Mouse (Mus musculus) spleen, adult 18-20 months (tissue): ENCODE data around the gene Tfe3.
"Not testable (repeated sequence)": the region's sequence is repeated elsewhere in the genome, so short reads cannot be mapped to it uniquely, and the experiment has no call there.

Experiments used
- DNase-seq, 2 experiments: peaks; one replicate each; pipeline ENCODE4 v3.0.0; 2022; ENCODE audit warnings: mixed read lengths in 2 of 2

Gene Tfe3

GRCm38 (mm10) chrX:7762137-7762920 lies at the start of gene Tfe3:
Tfe3 (plus strand) TSS chrX:7762560.
- peak; percentile 77 to 79 for DNase-seq

DNA sequence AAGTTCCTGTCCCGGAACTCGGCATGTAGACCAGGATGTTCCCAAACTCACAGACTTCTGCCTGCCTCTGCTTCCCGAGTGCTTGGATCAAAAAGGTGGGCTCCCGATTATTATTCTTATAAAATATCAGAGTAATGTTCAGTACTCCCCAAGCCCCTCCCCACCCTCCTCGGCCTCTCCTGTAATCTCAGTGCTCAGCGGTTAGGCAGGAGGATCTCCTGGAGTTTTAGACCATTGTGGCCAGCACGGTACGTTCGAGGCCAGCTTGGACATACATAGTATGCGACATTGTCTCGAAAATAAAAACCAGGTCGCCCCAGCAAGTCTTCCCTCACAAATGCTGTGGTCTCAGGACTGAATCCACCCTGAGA lies 48.6 kb upstream of the Tfe3 start:
- not testable (repeated sequence) for DNase-seq

DNA sequence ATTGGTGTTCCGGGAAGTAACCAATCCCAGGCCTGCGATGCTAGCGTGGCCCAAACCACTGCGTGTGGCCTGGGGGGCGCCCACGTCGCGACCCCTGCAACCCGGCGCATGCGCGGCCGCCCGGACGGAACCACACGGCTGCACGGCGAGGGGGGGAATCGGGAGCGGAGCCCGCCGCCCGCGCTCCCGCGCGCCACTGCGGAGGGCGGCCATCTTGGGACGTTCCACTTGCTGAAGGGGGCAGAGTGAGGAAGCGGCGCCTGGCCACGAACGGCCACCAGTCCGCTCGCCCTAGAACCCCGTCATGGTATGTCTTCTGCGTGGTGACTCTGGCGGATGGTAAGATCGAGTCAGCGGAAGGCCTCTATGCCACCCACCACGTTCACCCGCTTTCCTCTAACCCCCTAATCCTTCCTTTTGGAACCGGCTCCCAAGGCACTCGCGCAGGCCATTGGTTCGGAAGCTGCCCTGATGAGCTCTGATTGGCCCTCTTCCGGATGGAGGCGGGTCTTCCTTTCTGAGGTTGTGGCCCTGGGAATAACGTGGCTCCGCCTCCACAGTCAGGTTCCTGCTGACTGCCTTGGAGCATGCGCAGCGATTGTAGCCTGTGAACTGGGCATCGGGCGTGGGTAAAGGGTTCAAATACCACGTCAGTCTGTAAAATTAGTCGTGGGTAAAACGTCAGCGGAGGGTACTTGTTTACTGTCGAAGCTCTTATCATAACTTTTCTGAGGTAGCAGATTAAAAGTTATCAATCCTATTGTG lies 48.0 kb upstream of the Tfe3 start, which contains the start of gene Wdr45:
Wdr45 (plus strand) TSS at position 199 of the 765 bp plus-strand sequence.
- DNase-seq, result peak; percentile 78 to 85

DNA sequence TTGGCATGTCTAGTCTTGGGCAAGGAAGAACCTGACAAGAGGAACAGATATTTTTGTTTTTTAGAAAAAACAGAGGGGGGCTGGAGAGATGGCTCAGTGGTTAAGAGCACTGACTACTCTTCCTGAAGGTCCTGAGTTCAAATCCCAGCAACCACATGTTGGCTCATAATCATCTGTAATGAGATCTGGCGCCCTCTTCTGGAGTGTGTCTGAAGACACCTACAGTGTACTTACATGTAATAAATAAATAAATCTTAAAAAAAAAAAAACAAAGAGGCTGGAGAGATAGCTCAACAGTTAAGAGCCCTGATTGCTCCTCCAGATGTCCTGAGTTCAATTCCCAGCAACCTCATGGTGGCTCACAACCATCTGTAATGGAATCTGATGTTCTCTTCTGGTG lies 46.3 kb upstream of the Tfe3 start:
- not testable (repeated sequence) for DNase-seq

GRCm38 (mm10) chrX:7721514-7722281 lies 40.7 kb upstream of the Tfe3 start, which contains the start of gene Gm45208:
Gm45208 (plus strand) TSS chrX:7722245.
- DNase-seq, result peak; percentile 36 to 62

- DNase-seq, result no peak
These were observed 40.1 kb upstream of the Tfe3 start for GRCm38 (mm10) chrX:7722282-7722611.

- no peak for DNase-seq
These were observed 39.7 kb upstream of the Tfe3 start for GRCm38 (mm10) chrX:7722691-7723090.

GRCm38 (mm10) chrX:7724135-7724534 lies 38.2 kb upstream of the Tfe3 start:
- DNase-seq, result no peak

DNA sequence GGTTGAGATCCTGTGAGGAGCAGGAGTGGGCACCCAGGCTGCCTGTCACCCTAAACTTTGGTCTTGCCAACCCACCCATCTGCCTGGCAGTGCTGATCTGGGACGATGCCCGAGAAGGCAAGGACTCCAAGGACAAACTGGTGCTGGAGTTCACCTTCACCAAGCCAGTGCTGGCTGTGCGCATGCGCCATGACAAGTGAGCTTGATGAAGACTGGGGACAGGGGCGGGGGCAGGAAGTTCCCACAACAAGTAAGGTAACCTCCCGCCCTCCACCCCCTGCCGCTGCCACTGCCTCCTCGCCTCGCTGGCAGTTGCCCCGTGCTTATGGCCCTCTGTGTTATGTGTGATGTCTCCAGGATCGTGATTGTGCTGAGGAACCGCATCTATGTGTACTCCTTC lies 36.5 kb upstream of the Tfe3 start:
- no peak for DNase-seq

DNA sequence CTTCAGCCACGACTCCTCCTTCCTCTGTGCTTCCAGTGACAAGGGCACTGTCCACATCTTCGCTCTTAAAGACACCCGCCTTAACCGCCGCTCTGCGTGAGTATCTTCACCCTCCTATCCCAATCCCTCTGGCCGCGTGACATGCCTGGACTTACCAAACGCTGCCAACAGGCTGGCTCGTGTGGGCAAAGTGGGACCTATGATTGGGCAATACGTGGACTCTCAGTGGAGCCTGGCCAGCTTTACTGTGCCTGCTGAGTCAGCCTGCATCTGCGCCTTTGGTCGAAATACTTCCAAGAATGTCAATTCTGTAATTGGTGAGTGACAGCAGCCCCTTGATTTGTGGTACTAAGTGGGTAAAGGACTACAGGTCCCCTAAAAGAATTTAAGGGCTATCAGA lies 35.2 kb upstream of the Tfe3 start:
- no peak for DNase-seq

DNA sequence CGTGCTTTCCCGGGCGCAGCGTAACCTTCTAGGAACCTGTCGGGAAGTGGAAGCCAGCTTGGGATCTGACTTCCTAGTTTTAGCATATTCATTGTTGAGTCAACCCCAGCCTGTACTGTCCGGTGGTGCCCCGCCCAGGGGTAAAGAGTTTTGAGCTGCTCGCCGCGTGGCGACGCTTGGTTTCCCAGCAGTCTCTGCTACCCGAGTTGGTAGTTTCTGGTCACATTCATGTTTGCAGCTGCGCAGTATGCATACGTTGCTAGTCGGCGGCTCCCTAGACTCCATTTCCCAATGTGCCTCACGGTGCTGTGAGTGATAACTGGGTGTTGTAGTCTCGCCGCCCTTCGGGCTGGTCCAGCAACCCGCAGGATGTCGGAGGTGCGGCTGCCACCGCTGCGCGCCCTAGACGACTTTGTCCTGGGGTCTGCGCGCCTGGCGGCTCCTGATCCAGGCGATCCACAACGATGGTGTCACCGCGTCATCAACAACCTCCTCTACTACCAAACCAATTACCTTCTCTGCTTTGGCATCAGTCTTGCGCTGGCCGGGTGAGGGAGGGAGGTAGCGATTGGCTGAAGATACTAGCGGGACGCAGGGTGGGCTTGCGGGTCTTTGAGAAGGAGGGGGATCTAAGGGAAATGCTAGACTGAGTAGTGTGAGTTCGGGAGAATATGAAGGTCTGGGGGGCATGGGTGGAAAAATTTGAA lies 34.0 kb upstream of the Tfe3 start, which contains the start of gene Praf2:
Praf2 (plus strand) TSS at position 225 of the 707 bp plus-strand sequence.
- DNase-seq, result peak; percentile 55 to 63

DNA sequence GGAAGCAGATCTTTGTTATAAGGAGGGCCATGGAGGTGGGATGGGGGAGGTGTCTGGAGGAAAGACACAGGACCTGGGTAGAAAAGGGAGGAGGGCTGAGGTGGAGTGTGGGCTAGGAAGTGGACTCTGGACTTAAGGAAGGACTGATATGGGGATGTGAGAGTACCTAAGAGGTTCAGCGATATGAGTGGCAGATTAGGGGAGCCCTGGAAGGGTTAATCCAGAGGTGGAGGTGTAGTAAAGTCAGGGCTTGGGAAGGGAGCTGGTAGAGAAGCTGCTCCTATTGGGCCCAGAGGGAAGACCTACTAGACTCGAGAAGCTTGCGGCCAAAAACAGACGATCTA lies 33.5 kb upstream of the Tfe3 start:
- no peak for DNase-seq

DNA sequence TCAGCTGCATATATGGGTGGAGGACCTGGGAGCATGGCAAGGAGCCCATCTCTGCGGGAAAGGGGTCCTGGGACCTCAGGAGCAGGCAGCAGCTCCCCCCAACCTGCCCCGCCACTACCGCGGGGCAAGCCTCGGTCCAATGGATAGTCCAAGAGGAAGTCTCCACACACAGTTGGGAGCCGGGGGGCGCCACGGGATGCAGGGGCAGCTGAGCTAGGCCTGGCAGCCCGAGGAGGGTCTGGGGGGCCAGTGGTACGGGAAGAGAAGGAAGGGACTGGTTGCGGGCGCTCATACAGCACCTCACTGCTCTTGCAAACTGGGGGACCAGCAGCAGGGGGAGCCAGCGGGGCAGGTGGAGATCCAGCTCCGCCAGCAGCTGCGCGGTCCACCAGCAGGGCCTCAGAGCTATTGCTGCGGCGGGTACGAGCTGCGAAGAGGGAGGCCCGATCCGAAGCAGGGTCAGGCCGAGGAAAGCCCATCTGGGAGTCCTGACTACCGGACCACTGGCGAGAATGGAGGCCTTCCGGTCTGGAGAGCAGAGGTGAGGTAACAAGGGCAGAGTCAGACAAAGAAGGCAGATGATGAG lies 28.7 kb upstream of the Tfe3 start:
- DNase-seq, result peak; percentile 56 to 80

GRCm38 (mm10) chrX:7739336-7740081 lies 22.9 kb upstream of the Tfe3 start:
- no peak for DNase-seq

DNA sequence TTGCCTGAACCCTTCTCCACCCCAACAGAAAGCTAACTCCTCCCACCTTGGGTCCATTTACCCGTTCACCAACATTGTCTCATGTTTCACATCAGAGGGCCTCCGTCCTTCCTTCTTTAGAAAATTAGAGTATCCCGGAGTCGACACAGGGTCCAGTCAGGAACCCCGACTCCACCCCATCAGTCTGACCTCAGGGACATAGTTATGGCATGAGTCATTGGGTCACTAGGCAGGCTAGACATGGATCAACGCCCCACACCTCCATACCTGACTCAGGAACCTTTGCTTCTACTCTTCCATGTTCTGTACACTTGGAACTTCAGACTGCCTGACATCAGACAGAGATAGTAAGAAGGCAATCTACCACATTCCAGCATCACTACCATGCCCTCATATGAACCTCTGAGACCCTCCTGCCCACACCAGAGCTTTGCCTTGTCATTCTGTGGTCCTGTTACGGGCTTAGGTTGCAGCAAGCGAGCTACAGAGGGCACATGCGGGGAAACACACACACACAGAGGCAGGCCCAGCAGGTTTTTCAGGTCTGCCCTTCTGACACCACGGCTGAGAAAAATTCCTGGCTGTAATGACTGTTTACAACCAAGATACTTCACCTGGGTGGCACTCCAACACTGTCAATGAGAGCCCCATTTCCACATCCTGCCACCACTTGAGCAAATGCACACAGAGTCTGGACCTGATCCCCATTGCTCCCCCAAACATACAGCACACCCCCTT lies 22.1 kb upstream of the Tfe3 start:
- DNase-seq, result no peak

DNA sequence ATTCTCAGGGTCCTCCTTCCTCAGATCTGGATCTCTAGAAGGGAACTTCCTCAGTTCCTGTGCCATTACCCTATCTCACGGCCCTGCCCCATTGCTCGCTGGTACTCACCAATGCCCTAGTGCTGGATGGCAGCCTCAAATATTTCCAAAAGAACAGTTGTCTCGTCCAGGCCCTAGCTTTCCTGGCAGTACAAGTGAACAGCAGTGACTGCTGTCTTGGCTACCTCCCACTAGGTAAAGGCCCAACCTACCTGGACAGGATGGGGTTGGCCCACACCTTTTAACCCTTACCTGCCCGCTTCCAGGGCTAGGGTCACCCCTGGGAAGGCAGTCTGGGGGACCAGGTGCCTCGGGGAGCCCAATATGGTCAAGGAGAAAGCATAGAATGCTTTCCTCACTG lies 21.3 kb upstream of the Tfe3 start:
- no peak for DNase-seq

- no peak for DNase-seq
These were observed 18.9 kb upstream of the Tfe3 start for GRCm38 (mm10) chrX:7743470-7743869.

DNA sequence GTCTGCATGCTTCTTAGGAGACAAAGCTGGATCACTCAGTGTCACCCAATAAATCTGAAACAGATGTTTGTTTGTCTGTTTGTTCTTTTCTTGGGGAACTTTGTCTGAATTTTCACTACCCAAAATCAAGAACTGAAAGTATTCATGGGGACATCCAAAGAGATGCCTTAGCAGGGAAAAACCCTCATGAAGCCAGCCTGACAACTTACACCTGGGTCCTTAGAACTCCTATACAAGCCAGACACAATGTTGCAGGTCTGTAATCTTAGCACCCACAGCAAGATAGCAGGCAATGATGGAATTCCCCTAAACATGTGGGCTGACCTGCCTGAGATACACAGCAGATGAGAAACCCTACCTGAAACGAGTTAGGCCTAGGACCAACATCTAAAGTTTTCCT lies 17.4 kb upstream of the Tfe3 start:
- DNase-seq, result no peak

DNA sequence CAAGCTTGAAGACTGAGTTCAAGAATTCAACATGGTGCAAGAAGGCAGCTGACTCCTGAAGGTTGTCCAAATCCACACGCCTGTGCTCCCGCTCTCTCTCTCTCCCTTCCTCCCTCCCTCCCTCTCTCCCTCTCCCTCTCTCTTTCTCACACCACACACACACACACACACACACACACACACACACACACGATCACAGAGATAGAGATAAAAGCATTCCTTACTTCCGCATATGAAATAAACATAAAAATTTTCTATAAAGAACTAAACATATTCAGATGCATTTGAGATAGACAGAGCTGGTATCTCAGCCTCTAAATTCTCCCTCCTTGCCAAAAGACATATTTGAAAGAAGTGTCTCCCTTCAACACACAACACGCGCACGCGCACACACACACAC lies 16.9 kb upstream of the Tfe3 start:
- DNase-seq, result no peak

- peak in 1 of 2 experiments; percentile 18 for DNase-seq
These were observed 11.8 kb upstream of the Tfe3 start, which contains the start of gene Ccdc120 for GRCm38 (mm10) chrX:7750432-7751116. Ccdc120 (minus strand) TSS chrX:7750905.
